Mouse (Mus musculus) testis, adult 2 months (tissue): ENCODE measurements at regions not wholly inside any gene's neighbourhood (a gene's known extent, or its start where the extent isn't known, plus 50 kb on each side); places are given as distances from the start of the nearest gene placed in this dataset.

Source experiments
- H3K27ac ChIP-seq: fragments of 200-500 bp; 2 replicates; pipeline ENCODE4 v1.5.1; 2012; ENCODE audit warnings: low read depth, low read length; ENCODE audit not compliant: control insufficient read depth, insufficient read depth
- H3K27me3 ChIP-seq: fragments of 200-500 bp; 2 replicates; pipeline ENCODE4 v1.6.1; 2012; ENCODE audit warnings: mild to moderate bottlenecking, low read length, moderate library complexity; ENCODE audit not compliant: control insufficient read depth, insufficient read depth
- H3K36me3 ChIP-seq: fragments of 200-500 bp; 2 replicates; pipeline ENCODE4 v1.6.1; 2012; ENCODE audit warnings: mild to moderate bottlenecking, low read length; ENCODE audit not compliant: control insufficient read depth, insufficient read depth
- H3K4me1 ChIP-seq: fragments of 200-500 bp; 2 replicates; pipeline ENCODE4 v1.6.1; 2012; ENCODE audit warnings: low read length; ENCODE audit not compliant: control insufficient read depth, insufficient read depth
- H3K4me3 ChIP-seq: fragments of 200-500 bp; 2 replicates; pipeline ENCODE4 v1.5.1; 2012; ENCODE audit warnings: low read depth, mild to moderate bottlenecking, low read length, moderate library complexity, mixed read lengths; ENCODE audit not compliant: control insufficient read depth
- CTCF ChIP-seq: fragments of 200-500 bp; IDR thresholded peaks from 2 replicates; pipeline ENCODE4 v1.5.1; 2012; ENCODE audit warnings: low read depth, mild to moderate bottlenecking, inconsistent platforms, low read length, moderate library complexity; ENCODE audit not compliant: control insufficient read depth, insufficient read depth, insufficient replicate concordance
- POLR2A ChIP-seq: fragments of 200-500 bp; IDR thresholded peaks from 2 replicates; pipeline ENCODE4 v1.6.1; 2012; ENCODE audit warnings: low read depth, mild to moderate bottlenecking, inconsistent platforms, low read length, moderate library complexity; ENCODE audit not compliant: control insufficient read depth

DNA sequence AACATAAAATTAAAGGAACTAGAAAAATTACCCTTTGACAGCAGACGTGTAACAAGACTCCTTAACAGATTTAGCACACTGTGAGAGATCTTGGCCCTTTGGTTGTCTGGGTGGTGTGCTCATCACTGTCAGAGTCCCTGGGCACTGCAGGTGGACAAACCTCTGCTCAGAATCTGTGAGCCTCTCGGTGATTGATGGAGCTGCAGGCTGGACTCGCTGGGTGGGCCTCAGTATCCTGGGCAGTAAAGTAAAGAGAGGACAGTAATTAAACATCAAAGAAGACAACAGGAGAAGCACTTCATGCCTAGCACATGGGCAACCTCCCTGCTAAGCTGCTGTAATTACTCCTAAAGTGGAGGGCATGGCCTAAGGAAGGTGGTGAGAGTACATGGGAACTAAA, 180.2 kb upstream of the Egflam start:
- no peaks in the 10 kb centered on the region for H3K36me3 ChIP-seq
- TF ChIP-seq POLR2A (no peak), CTCF (no peak)
- H3K27me3 ChIP-seq, result no peaks in the 10 kb centered on the region

DNA sequence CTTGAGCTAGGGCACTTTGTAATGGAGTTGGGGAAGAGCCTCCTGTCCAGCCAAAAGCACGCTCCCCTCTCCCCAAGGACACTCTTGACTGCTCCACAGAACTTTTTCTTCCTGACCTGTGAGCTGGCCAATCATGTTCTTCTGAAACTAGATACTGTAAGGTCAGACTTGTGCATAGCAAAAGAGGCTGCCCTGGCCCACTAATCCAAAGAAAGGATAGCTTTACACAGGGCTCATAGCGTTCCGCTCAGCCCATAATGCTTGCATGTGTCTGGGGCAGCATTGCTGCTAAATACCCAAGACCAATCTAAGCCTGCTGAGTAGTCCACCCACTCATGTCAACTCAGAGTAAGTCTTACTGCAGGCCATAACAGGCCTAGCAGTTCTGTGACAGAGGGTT, 189.0 kb upstream of the Egflam start:
- Histone ChIP-seq H3K27ac (no peak overlapping the region), H3K27me3 (no peaks in the 10 kb centered on the region)
- no peak for TF ChIP-seq CTCF

More for the DNA sequence above, 180.2 kb upstream of the Egflam start:
- no peaks in the 10 kb centered on the region for H3K4me1 ChIP-seq
- no peak overlapping the region for H3K27ac ChIP-seq
- no peak overlapping the region for H3K4me3 ChIP-seq

DNA sequence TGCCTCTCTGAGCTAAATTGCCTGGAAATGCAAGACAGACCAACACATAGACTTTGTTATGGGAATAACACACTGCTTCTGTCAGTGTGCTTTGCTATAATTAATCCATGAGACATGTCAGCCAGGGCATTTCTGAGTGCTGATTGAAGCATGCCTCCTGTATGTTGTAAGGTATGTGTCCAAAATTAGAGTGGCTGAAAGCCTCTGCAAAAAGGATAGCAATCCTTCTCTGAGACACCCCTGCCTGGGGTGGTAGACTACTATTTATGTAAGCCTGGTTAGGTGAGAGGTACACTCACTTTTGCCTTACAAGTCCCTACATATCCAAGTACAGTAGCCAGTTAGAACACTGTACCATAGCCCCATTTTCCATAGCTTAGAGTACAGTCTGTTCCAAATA, 193.3 kb upstream of the Egflam start:
- H3K4me1 ChIP-seq, result no peaks in the 10 kb centered on the region
- H3K27me3 ChIP-seq, result no peaks in the 10 kb centered on the region
- no peaks in the 10 kb centered on the region for H3K36me3 ChIP-seq
- TF ChIP-seq POLR2A (no peak), CTCF (no peak)
- no peak overlapping the region for H3K27ac ChIP-seq
- H3K4me3 ChIP-seq, result no peak overlapping the region

More for the DNA sequence above, 189.0 kb upstream of the Egflam start:
- H3K36me3 ChIP-seq, result no peaks in the 10 kb centered on the region
- H3K4me1 ChIP-seq, result no peaks in the 10 kb centered on the region
- no peak overlapping the region for H3K4me3 ChIP-seq

DNA sequence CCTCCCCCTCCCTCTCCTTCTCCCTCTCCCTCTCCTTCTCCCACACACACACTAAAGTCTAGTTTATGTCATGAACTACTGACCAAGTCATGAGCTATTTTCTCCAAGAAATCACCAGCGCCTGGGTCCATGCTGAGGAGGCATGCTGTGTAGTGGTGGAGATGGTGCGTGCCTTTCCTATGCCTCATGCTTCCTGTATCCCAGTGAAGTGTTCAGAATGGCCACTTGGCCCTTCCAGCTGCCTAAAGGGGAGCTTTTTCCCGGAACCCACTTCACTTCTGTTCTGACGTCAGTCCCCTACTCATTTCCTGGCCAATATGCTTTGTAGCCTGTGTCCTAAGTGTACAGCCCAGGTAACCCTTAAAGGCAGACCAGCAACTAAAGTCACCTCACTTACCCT, 199.1 kb upstream of the Egflam start:
- no peaks in the 10 kb centered on the region for H3K4me1 ChIP-seq
- no peak overlapping the region for H3K27ac ChIP-seq
- no peaks in the 10 kb centered on the region for H3K27me3 ChIP-seq
- no peak overlapping the region for H3K4me3 ChIP-seq
- no peaks in the 10 kb centered on the region for H3K36me3 ChIP-seq
- TF ChIP-seq CTCF (no peak), POLR2A (no peak)

DNA sequence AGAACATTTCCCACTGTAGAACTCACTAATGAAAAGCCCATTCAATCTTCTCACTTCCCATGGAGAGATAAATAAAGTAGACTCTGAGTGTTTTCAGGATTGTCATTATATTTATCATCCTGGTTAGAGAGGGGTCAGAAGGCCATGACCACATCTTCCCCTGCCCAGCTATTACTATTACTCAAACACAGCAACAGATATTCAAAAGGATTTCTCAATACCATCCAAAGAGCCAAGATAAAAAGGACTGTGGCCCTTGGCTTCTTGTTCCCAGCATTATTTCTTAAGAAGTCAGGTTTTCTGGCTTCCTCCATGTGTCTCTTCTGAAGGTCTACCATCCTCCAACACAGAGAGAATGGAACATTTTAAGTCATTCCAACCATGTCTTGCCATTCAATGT, 199.6 kb upstream of the Egflam start:
- H3K4me1 ChIP-seq, result no peaks in the 10 kb centered on the region
- no peak overlapping the region for H3K4me3 ChIP-seq
- H3K27ac ChIP-seq, result no peak overlapping the region
- H3K36me3 ChIP-seq, result no peaks in the 10 kb centered on the region
- no peak for TF ChIP-seq CTCF
- TF ChIP-seq POLR2A, result no peak
- no peaks in the 10 kb centered on the region for H3K27me3 ChIP-seq

DNA sequence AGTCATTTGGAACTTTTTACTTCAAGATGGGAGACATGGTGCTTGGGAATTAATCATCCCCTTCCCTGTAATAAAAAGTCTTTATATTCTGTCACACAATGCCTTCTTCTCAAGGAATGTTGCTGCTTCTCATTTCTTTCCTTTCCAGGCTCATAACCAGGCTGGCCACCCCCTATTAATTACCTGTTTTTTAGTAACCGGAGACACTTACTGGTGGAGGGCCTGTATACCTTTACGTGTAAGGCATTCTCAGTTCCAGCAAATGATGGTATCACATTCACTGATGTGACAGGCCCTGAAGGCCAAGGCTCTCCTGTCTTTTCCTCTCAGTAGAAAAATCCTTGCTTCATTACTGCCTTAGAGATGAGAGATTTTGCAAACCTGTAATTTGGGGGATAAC, 203.3 kb upstream of the Egflam start:
- no peaks in the 10 kb centered on the region for H3K36me3 ChIP-seq
- H3K4me3 ChIP-seq, result no peak overlapping the region
- H3K4me1 ChIP-seq, result no peaks in the 10 kb centered on the region
- TF ChIP-seq POLR2A (no peak), CTCF (no peak)
- H3K27me3 ChIP-seq, result no peaks in the 10 kb centered on the region
- no peak overlapping the region for H3K27ac ChIP-seq

DNA sequence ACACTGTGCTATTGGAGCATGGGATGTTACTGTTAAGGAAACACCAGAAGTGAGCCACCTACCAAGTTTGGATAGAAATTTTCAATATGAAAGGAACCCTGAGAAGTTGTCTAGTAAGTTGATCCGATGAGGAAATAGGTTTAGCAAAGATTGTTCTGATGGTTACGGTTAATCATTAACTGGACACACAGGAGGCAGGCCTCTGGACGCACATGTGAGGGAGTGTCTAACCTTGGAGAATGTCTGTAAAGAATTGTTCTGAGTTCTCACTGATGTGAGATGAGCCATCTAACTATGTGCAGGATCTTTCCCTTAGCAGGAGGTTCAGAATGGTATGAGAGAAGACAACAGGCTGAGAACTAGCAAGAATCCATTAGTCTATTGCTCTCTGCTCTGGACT, 205.8 kb upstream of the Gdnf start:
- no peaks in the 10 kb centered on the region for H3K4me1 ChIP-seq

DNA sequence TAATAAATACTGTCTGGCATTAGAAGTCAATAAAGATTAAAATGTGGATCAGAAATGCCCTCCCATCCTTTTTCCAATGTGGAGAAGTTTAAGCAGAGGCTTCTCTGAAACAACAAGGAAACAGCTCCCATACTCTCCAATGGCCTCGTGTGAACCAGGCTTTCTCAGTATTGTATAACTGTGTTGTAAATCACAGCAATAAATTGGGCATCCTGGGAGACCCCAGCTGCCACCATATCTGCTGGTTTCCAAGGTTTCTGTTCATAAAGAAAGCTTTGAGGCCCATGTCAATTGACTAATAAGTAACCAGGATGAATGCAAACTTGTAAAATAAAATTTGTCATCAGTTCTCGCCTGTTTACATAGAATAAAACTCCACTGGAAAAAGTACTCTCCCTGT, 192.7 kb upstream of the Gdnf start:
- no peaks in the 10 kb centered on the region for H3K4me1 ChIP-seq
- H3K27me3 ChIP-seq, result no peaks in the 10 kb centered on the region
- no peaks in the 10 kb centered on the region for H3K36me3 ChIP-seq
- no peak overlapping the region for H3K4me3 ChIP-seq
- TF ChIP-seq POLR2A, result no peak
- no peak overlapping the region for H3K27ac ChIP-seq

More for the DNA sequence above, 205.8 kb upstream of the Gdnf start:
- TF ChIP-seq POLR2A, result no peak
- no peak for TF ChIP-seq CTCF
- no peaks in the 10 kb centered on the region for H3K36me3 ChIP-seq
- H3K4me3 ChIP-seq, result no peak overlapping the region
- H3K27ac ChIP-seq, result no peak overlapping the region
- H3K27me3 ChIP-seq, result no peaks in the 10 kb centered on the region

DNA sequence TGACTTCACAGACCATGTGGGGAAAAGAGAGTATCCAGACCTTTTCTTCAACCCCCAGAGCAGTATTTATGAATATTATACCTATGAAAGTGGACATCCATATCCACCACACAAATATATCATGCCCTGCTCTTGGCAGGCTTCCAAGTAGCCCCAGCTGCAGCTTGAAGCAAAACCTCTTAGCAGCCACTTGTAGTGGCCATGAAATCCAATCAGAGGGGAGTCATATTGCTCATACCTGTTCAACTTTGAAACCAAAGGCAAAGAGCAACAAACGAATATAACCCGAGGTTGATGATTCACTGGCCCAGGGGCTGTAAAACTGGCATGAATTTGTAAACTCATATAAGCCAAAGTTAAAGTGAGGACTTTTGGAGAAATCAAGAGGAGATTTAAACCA, 187.6 kb upstream of the Gdnf start:
- H3K27ac ChIP-seq, result no peak overlapping the region
- no peaks in the 10 kb centered on the region for H3K36me3 ChIP-seq
- no peaks in the 10 kb centered on the region for H3K4me1 ChIP-seq
- no peak for TF ChIP-seq CTCF
- TF ChIP-seq POLR2A, result no peak
- H3K27me3 ChIP-seq, result no peaks in the 10 kb centered on the region
- H3K4me3 ChIP-seq, result no peak overlapping the region
